Mouse (Mus musculus) kidney, embryonic 16.5 days (tissue): Measurements from ENCODE around the gene Ttc16. TPM values are rescaled to one million over a fixed set of nuclear protein-coding genes. Genes with fewer than 3 reads are reported as not detected.
A peak's percentile ranks its signal among the peaks of the same experiment; 100 is the strongest.

ENCODE experiments used
- ATAC-seq: fragments of 200-750 bp; cut with Nextera tagmentation; 2 replicates; pipeline ENCODE4 v1.8.0; 2017; ENCODE audit warnings: moderate TSS enrichment; ENCODE audit not compliant: low FRiP score, low TSS enrichment
- H3K27ac ChIP-seq: fragments of 300-500 bp; sonication (generic); 2 replicates; pipeline ENCODE4 v1.5.1; 2014; ENCODE audit warnings: low read length
- H3K27me3 ChIP-seq: fragments of 300-500 bp; sonication (generic); 2 replicates; pipeline ENCODE4 v1.6.1; 2014; ENCODE audit warnings: low read length, control low read depth, mixed read lengths; ENCODE audit not compliant: insufficient read depth
- H3K36me3 ChIP-seq: fragments of 300-500 bp; sonication (generic); 2 replicates; pipeline ENCODE4 v1.6.1; 2014; ENCODE audit warnings: low read length, control low read depth, mixed read lengths; ENCODE audit not compliant: insufficient read depth
- H3K4me1 ChIP-seq: fragments of 300-500 bp; sonication (generic); 2 replicates; pipeline ENCODE4 v1.6.1; 2014; ENCODE audit warnings: low read length, control low read depth, mixed read lengths; ENCODE audit not compliant: insufficient read depth
- H3K4me2 ChIP-seq: fragments of 300-500 bp; sonication (generic); replicated peaks from 2 replicates; pipeline ENCODE4 v1.6.1; 2014; ENCODE audit warnings: low read depth, low read length
- H3K4me3 ChIP-seq: fragments of 300-500 bp; sonication (generic); 2 replicates; pipeline ENCODE4 v1.5.1; 2014; ENCODE audit warnings: mild to moderate bottlenecking, low read length
- H3K9ac ChIP-seq: fragments of 300-500 bp; sonication (generic); replicated peaks from 2 replicates; pipeline ENCODE4 v1.6.1; 2014; ENCODE audit warnings: low read length
- H3K9me3 ChIP-seq: fragments of 300-500 bp; sonication (generic); 2 replicates; pipeline ENCODE4 v1.6.1; 2016; ENCODE audit warnings: low read length, control low read depth
- WGBS: fragments of 180-500 bp; shearing (Covaris S2); extraction: QIAGEN DNeasy Blood & Tissue Kit; methylation state at CpG from one replicate; pipeline ENCODE4 v1.1.7; 2014; 5-methylcytosine and 5-hydroxymethylcytosine counted together
- polyA plus RNA-seq: library from polyadenylated mRNA; unstranded; fragments of >200 nt; fragmentation: Nextera tagmentation; extraction: Ambion mirVana; gene quantifications from 2 replicates; pipeline ENCODE4 v1.2.1, GENCODE M21; 2015

Gene Ttc16
- polyA plus RNA-seq: 0.21 and 0.29 TPM in 2 replicates

GRCm38 (mm10) chr2:32775359-32776074, at the start of gene Ttc16, which contains the start of gene Ptrh1:
Ttc16 (minus strand) TSS chr2:32775633.
Ptrh1 (plus strand) TSS chr2:32775786.
- peaks cover 16% of the 10 kb centered on the region for H3K4me1 ChIP-seq
- H3K36me3 ChIP-seq: no peaks in the 10 kb centered on the region
- peak within 1 kb of the TSS; percentile 82 for H3K4me2 ChIP-seq
- ATAC-seq: peak; percentile 97
- peak within 1 kb of the TSS; percentile 67 for H3K4me3 ChIP-seq
- H3K9me3 ChIP-seq: no peaks in the 10 kb centered on the region
- no peaks in the 10 kb centered on the region for H3K27me3 ChIP-seq
- H3K27ac ChIP-seq: peak within 1 kb of the TSS; percentile 75
- WGBS: 0% methylated on average over 46 of the region's 46 CpGs
- peak within 1 kb of the TSS; percentile 57 for H3K9ac ChIP-seq

- Histone ChIP-seq H3K4me1 (peaks cover 18% of the 10 kb centered on the region), H3K36me3 (no peaks in the 10 kb centered on the region), H3K9me3 (no peaks in the 10 kb centered on the region), H3K27me3 (no peaks in the 10 kb centered on the region), H3K4me2 (no peak overlapping the region), H3K27ac (peak overlapping the region; percentile 64; the same call in 1 of the 2 replicates), H3K9ac (no peak overlapping the region), H3K4me3 (no peak overlapping the region)
- ATAC-seq: no peak
- WGBS: 79% methylated on average over 1 of the region's 1 CpGs
These were observed 49.3 kb upstream of the Ttc16 start for GRCm38 (mm10) chr2:32824778-32825177.

- WGBS: 28% methylated on average over 8 of the region's 8 CpGs
These were observed 48.7 kb upstream of the Ttc16 start for GRCm38 (mm10) chr2:32824181-32824580.

GRCm38 (mm10) chr2:32823579-32824154, 48.2 kb upstream of the Ttc16 start:
- WGBS: 42% methylated on average over 8 of the region's 8 CpGs
- H3K4me3 ChIP-seq: no peak overlapping the region
- peak overlapping the region; percentile 40; the same call in 1 of the 2 replicates for H3K27ac ChIP-seq
- H3K9me3 ChIP-seq: no peaks in the 10 kb centered on the region
- peaks cover 2% of the 10 kb centered on the region; the same call in 1 of the 2 replicates for H3K36me3 ChIP-seq
- peaks cover 18% of the 10 kb centered on the region for H3K4me1 ChIP-seq
- H3K27me3 ChIP-seq: no peaks in the 10 kb centered on the region
- peak overlapping the region; percentile 22; the same call in 1 of the 2 replicates for H3K9ac ChIP-seq
- H3K4me2 ChIP-seq: no peak overlapping the region
- no peak for ATAC-seq

More at GRCm38 (mm10) chr2:32824181-32824580, 48.7 kb upstream of the Ttc16 start:
- H3K4me2 ChIP-seq: no peak overlapping the region
- no peaks in the 10 kb centered on the region for H3K9me3 ChIP-seq
- no peak overlapping the region for H3K9ac ChIP-seq
- H3K27me3 ChIP-seq: no peaks in the 10 kb centered on the region
- peaks cover 18% of the 10 kb centered on the region for H3K4me1 ChIP-seq
- no peak overlapping the region for H3K4me3 ChIP-seq
- H3K36me3 ChIP-seq: no peaks in the 10 kb centered on the region
- no peak for ATAC-seq
- peak overlapping the region; percentile 64; the same call in 1 of the 2 replicates for H3K27ac ChIP-seq

GRCm38 (mm10) chr2:32823153-32823552, 47.7 kb upstream of the Ttc16 start:
- peak overlapping the region; percentile 22; the same call in 1 of the 2 replicates for H3K9ac ChIP-seq
- 25% methylated on average over 11 of the region's 11 CpGs for WGBS
- H3K36me3 ChIP-seq: peaks cover 2% of the 10 kb centered on the region; the same call in 1 of the 2 replicates
- no peak for ATAC-seq
- H3K4me1 ChIP-seq: peaks cover 18% of the 10 kb centered on the region
- H3K27ac ChIP-seq: no peak overlapping the region
- H3K4me2 ChIP-seq: no peak overlapping the region
- H3K27me3 ChIP-seq: no peaks in the 10 kb centered on the region
- no peaks in the 10 kb centered on the region for H3K9me3 ChIP-seq
- no peak overlapping the region for H3K4me3 ChIP-seq

- no peaks in the 10 kb centered on the region for H3K9me3 ChIP-seq
- peaks cover 18% of the 10 kb centered on the region for H3K4me1 ChIP-seq
- no peaks in the 10 kb centered on the region for H3K27me3 ChIP-seq
- H3K36me3 ChIP-seq: peaks cover 2% of the 10 kb centered on the region; the same call in 1 of the 2 replicates
- no peak overlapping the region for H3K4me2 ChIP-seq
- ATAC-seq: no peak
- H3K4me3 ChIP-seq: no peak overlapping the region
- no peak overlapping the region for H3K27ac ChIP-seq
- no peak overlapping the region for H3K9ac ChIP-seq
- 74% methylated on average over 6 of the region's 6 CpGs for WGBS
These were observed 47.2 kb upstream of the Ttc16 start for GRCm38 (mm10) chr2:32822643-32823042.

GRCm38 (mm10) chr2:32821041-32821802, 45.8 kb upstream of the Ttc16 start:
- H3K4me2 ChIP-seq: no peak overlapping the region
- no peaks in the 10 kb centered on the region for H3K9me3 ChIP-seq
- H3K4me3 ChIP-seq: no peak overlapping the region
- no peaks in the 10 kb centered on the region for H3K27me3 ChIP-seq
- peaks cover 18% of the 10 kb centered on the region for H3K4me1 ChIP-seq
- H3K27ac ChIP-seq: no peak overlapping the region
- WGBS: 77% methylated on average over 11 of the region's 11 CpGs
- ATAC-seq: 0 out of 2 replicates have a peak, but pooled peaks have one; percentile 35
- no peak overlapping the region for H3K9ac ChIP-seq
- peaks cover 2% of the 10 kb centered on the region; the same call in 1 of the 2 replicates for H3K36me3 ChIP-seq

GRCm38 (mm10) chr2:32818208-32818607, 42.8 kb upstream of the Ttc16 start:
- H3K36me3 ChIP-seq: peaks cover 2% of the 10 kb centered on the region; the same call in 1 of the 2 replicates
- no peak overlapping the region for H3K27ac ChIP-seq
- H3K4me2 ChIP-seq: no peak overlapping the region
- H3K9me3 ChIP-seq: no peaks in the 10 kb centered on the region
- 92% methylated on average over 5 of the region's 5 CpGs for WGBS
- peaks cover 5% of the 10 kb centered on the region for H3K4me1 ChIP-seq
- ATAC-seq: no peak
- H3K27me3 ChIP-seq: no peaks in the 10 kb centered on the region
- no peak overlapping the region for H3K9ac ChIP-seq
- H3K4me3 ChIP-seq: no peak overlapping the region

GRCm38 (mm10) chr2:32817589-32817988, 42.2 kb upstream of the Ttc16 start:
- H3K9me3 ChIP-seq: no peaks in the 10 kb centered on the region
- H3K4me1 ChIP-seq: no peaks in the 10 kb centered on the region
- 73% methylated on average over 7 of the region's 7 CpGs for WGBS
- H3K4me2 ChIP-seq: no peak overlapping the region
- no peak overlapping the region for H3K9ac ChIP-seq
- H3K4me3 ChIP-seq: no peak overlapping the region
- peaks cover 2% of the 10 kb centered on the region; the same call in 1 of the 2 replicates for H3K36me3 ChIP-seq
- no peak overlapping the region for H3K27ac ChIP-seq
- H3K27me3 ChIP-seq: no peaks in the 10 kb centered on the region
- ATAC-seq: no peak
